Mouse (Mus musculus) megakaryocyte, embryonic 14.5 days (primary cell): ENCODE data around the gene Rbm3.
"Not testable (repeated sequence)": the region's sequence is repeated elsewhere in the genome, so short reads cannot be mapped to it uniquely, and the experiment has no call there.

Experiments used
- FLI1 ChIP-seq: IDR thresholded peaks from 2 replicates; pipeline ENCODE4 v1.6.1; 2012; ENCODE audit warnings: low read length, inconsistent platforms, mixed read lengths
- GATA1 ChIP-seq: IDR thresholded peaks from 3 replicates; pipeline ENCODE4 v1.6.1; 2012; ENCODE audit warnings: mixed read lengths, low read length, inconsistent platforms, borderline replicate concordance

- not testable (repeated sequence) for TF ChIP-seq GATA1, FLI1
Observed at GRCm38 (mm10) chrX:8090954-8091347, 54.7 kb downstream of the Rbm3 start.
